Mouse (Mus musculus): ENCODE measurements at regions not wholly inside any gene's neighbourhood (a gene's known extent, or its start where the extent isn't known, plus 50 kb on each side); places are given as distances from the start of the nearest gene placed in this dataset.
"Not testable (repeated sequence)": the region's sequence is repeated elsewhere in the genome, so short reads cannot be mapped to it uniquely, and the experiment has no call there.

- DNase-seq (ENCODE audit: low spot score) = no peak
Measured at GRCm38 (mm10) chr11:71285193-71285592, 54.7 kb upstream of the Nlrp1b start.

DNA sequence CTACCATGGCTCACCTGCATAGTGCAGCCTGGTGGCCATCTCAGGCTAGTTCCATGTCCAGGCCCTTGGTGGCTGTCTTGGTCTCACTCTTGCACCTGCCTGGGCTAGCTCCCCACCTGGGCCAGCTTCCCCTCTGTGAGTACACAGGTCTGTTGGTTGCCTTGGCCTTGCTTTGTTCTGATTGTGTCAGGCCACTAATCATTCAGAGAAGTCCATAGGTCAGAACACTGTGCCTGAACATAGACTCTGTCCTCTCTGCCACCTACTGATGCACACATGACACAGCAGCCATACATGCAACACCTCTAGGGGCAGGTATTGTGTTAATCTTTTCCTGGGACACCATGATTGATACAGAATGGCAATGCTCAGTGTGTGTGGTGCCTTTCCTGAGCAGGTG, 57.7 kb upstream of the Nlrp1b start:
- DNase-seq (ENCODE audit: low spot score) = not testable (repeated sequence)

GRCm38 (mm10) chr11:71289490-71289889, 59.0 kb upstream of the Nlrp1b start:
- DNase-seq (ENCODE audit: low spot score) = no peak

- no peak for DNase-seq (ENCODE audit: low spot score)
Measured at GRCm38 (mm10) chr11:71299479-71299878, 68.9 kb upstream of the Nlrp1b start.

DNA sequence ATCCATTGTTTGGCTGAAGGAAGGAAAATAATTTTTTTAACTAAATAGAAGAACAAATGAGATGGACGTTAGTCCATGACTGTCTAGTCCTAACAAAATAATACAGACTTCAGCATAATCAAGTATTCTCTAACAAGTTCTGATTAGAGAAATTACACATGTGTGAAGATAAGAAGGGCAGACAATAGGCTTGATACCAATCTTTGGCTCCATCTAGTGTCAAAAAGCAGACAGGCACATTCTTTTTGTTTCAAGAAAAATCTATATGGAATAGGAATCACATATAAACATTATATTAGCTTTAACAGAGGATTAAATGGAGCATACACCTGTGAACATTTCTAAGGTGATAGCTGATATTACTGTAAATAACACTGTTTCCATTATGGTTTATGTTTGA, 92.9 kb upstream of the Nlrp1b start:
- no peak for DNase-seq (ENCODE audit: low spot score)

- DNase-seq (ENCODE audit: low spot score) = no peak
Measured at GRCm38 (mm10) chr11:71337428-71337827, 106.9 kb upstream of the Nlrp1b start.

- DNase-seq (ENCODE audit: low spot score) = no peak
Measured at GRCm38 (mm10) chr11:71346024-71346423, 115.5 kb upstream of the Nlrp1b start.

GRCm38 (mm10) chr11:71357089-71357488, 126.6 kb upstream of the Nlrp1b start:
- no peak for DNase-seq (ENCODE audit: low spot score)

DNA sequence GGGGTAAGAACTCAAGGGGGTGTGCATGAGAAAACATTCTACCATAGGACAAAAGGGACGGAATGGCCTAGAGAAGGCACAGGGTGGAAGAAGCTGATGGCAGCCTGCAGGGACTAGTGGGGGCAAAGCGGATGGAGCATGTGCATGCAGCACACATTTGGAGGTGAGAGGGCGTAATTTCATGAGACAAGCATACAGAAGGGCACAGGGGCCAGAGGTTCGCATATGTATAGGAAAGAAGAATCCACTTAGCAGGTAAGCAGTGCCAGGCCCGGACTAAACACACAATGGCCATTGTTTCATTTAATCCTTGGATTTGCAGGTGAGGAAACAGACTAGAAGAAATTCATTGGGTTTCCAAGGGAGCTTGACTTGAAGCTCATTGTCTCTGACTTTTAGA, 130.3 kb upstream of the Nlrp1b start:
- DNase-seq (ENCODE audit: low spot score) = no peak

DNA sequence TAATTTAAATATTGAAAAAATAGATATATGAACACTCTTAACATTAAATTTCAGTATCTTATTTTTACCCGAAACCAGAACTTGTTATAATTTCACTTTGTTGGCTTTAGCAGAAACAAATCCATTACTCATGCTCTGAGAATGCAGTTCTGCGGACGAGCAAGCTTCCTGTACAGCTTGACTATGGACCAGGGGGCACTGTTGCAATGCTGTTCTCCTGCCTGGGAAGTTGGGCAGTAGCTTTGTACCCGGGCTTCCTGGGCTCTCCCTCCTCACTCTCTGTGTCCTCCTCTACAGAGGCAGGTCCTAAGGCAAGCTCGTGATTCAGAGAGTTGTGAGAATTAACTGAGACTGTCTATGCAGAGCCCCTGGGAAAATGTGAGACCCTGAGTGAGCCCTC, 141.3 kb upstream of the Nlrp1b start:
- no peak for DNase-seq (ENCODE audit: low spot score)

- DNase-seq (ENCODE audit: low spot score) = no peak
Measured at GRCm38 (mm10) chr11:71375132-71375531, 144.6 kb upstream of the Nlrp1b start.

GRCm38 (mm10) chr11:71388411-71388810, 157.9 kb upstream of the Nlrp1b start:
- no peak for DNase-seq (ENCODE audit: low spot score)

GRCm38 (mm10) chr11:71389659-71390058, 159.1 kb upstream of the Nlrp1b start:
- no peak for DNase-seq (ENCODE audit: low spot score)

GRCm38 (mm10) chr11:71390151-71390550, 159.6 kb upstream of the Nlrp1b start:
- DNase-seq (ENCODE audit: low spot score) = no peak

DNA sequence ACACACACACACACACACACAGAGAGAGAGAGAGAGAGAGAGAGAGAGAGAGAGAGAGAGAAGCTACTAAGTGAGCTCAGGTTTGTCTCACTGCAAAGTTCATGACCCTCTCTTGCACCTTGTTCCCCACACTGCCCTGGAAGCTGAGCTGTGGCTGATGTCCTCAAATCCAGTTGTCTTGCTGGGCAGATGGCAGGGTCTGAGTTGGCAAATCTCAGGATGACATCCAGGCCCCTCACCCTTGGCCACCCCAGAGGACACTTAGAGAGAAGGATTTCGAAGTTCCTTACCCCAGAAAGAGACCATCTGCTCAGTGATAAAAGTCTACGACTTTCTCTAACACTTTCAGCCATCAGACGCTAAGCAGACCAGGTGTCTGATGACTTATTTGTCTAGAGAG, 160.1 kb upstream of the Nlrp1b start:
- DNase-seq (ENCODE audit: low spot score) = no peak

GRCm38 (mm10) chr11:71393406-71393805, 162.9 kb upstream of the Nlrp1b start:
- no peak for DNase-seq (ENCODE audit: low spot score)

- DNase-seq (ENCODE audit: low spot score) = no peak
Measured at GRCm38 (mm10) chr11:71395023-71395422, 164.5 kb upstream of the Nlrp1b start.

DNA sequence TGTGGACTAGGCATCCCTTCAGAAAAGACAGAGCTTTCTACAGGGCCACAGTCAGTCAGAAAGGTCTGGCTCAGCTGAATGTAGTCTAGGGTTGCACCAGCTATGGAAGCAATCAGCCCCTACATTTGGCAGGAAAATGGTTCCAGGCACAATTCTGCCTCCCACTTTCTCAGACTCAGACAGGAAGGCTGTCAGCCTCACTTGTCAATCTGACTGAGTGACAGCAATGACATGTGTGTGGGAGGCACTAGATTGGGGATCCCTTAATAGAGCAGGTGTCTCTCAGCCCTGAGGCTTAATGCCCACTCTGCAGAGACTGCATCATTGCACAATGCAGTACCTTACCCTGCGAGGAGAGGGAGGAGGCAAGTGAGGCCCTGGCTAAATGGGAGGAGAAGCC, 165.1 kb upstream of the Nlrp1b start:
- DNase-seq (ENCODE audit: low spot score) = no peak

DNA sequence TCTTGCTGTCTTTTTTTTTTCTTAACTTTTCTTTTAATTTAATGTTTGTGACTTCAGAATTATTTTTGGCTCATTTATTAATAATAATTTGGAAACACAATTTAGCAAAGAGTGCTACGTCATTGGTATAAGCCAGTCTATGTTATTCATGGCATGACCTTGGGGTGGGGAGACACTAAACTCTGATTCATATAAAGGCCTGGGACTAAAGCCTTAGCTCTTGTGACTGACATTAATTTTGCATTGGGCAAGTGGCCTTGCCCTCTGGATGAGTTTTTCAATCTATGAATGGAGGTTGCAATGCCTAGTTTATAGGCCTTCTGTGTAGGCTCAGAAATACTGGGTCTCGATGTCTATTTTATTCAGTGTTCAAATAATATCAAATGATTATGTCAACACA, 169.8 kb upstream of the Nlrp1b start:
- DNase-seq (ENCODE audit: low spot score) = no peak

DNA sequence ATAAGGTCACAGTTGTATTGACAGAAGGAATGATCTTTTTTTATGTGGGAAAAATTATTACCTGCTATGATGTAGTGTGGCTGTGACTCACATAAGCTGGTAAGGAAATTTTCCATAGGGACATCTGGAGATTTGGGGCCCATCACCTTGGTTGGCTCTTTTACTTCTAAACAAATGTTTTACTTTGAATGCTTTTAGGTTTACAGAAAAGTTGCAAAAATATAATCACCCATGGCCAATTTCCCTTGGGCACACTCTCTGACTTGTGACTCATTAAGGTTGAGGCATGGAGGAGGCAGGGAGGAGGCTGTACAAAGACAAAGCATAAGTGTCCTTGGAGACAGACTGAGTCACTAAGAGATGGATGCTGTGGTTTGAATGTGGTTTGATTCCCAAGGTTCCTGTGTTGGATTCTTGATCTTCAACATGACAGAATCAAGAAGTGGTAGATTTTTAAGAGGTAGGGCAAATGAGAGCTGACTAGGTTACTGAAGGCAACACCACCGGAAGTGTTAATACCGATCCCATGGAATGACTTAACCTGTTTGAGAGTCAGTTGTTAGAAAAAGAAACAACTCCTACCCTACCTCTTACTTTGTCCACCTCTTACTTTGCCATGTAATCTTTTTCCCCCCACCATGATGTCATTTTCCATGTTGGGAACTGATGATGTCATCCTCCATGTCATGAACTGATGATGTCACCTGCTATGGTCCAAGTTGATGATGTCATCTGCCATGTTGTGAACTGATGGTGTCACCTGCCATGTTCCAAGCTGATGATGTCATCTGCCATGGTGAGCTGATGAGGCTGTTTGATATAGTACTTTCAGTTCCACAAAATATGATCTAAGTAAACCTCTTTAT, 171.1 kb upstream of the Nlrp1b start:
- DNase-seq (ENCODE audit: low spot score) = no peak

DNA sequence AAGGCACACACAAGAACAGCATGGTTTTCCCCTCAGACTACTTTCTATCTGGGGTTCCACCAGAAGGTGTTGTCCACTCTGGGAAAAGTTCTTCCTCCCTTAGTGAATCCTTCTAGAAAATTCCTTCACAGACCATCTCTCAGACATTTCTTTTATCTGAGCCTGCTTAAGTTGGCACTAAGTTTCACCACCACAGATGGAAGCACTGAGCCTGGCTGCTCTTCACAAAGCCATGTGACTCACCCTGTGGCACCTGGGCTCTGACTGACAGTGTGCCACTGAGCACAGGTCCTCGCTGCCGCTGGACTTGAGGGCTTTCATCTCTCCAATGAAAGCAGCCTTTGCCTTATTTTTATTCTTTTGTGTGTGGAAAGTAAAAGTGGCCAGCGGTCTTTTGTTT, 173.8 kb upstream of the Nlrp1b start:
- no peak for DNase-seq (ENCODE audit: low spot score)

DNA sequence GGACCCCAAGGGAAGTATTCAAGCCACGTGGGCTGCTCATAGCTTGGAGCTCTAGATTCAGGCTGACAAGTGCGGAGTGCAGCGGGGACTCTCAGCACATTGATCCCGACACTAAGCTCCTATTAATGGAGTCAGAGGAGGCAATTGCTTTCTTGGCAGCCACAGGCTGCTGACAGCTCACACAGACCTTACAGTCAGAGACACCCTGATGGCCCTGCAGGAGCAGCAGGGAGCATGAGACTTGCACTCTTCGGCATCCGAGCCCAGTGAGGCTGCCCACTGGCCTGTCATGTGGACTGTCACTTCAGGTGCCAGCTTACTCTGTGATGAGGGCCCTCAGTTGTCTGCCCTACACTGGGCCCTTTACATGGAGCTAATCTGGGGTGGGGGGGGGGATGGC, 176.5 kb upstream of the Nlrp1b start:
- no peak for DNase-seq (ENCODE audit: low spot score)

DNA sequence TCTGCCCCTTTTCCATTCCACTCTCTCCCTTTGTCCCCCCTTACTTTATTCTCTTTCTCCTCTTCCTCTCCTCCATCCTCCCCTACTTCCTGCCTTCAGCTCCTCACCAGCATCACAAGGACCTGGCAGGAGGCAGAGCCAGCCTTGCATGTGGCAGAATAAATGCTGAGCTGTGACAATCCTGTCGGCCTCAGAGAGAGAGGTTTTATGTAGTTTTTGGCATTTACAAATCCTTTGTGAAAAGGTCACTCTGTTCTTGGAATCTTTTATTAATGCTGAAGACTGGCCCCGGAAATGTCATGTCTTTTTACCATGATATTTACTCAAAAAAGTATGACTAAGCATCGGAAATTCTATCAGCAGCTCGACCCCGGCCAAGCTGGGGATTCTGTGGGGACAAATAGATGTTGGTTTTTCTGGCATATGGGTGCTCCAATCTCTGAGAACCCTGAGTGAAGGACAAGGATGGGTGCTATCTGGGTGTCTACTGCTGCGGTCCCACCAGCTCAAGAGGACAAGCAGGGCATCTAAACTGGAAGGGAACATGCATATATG, 178.8 kb upstream of the Nlrp1b start:
- no peak for DNase-seq (ENCODE audit: low spot score)

GRCm38 (mm10) chr11:71410582-71410981, 180.0 kb upstream of the Nlrp1b start:
- no peak for DNase-seq (ENCODE audit: low spot score)

All from ovary, adult 18-20 months (tissue).